ENCODE assay signal across 26 mouse cellular contexts in the genomic region with DNA sequence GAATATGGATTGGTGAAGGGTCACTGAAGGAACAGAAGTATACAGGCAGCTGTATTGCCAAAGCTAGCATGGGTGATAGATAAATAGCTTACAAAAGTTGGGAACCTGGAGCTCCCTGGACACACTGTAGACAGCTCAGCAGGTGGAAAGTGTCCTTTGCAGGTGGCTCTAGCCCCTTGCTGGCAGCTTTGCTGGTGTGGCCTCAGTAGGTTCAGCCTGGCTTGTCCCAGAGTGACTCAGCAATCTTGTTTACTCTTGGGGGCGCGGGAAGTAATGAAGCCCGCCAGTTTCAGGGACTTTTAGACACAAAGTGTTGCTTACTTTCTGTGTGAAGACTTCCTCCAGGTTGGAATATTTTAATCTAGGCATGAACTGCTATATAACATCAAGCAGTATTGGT. TPM values are rescaled to one million over a fixed set of nuclear protein-coding genes. Genes with fewer than 3 reads are reported as not detected.
DNase-seq lines count a peak whose midpoint lies in the region; ATAC-seq lines count a peak whose summit lies in the region.
"Had no signal": no experiment of that assay in that cellular context is flagged by ENCODE, and none has a peak within 500 bp of the region (broad histone marks: within the 10 kb centered on the region; RNA-seq: fewer than 3 reads in every experiment).

No protein-coding gene starts in this region.

- no peak overlapping the region for H3K27ac ChIP-seq in hindbrain, embryonic 16.5 days (ENCODE audit: low read depth, low read length)
- no peak overlapping the region for H3K27ac ChIP-seq in hindbrain, embryonic 14.5 days
- no peak overlapping the region for H3K27ac ChIP-seq in liver, embryonic 11.5 days (ENCODE audit: low read depth, low read length)
- H3K27ac ChIP-seq: embryonic facial prominence, embryonic 12.5 days; forebrain, embryonic 15.5 days; hindbrain, embryonic 12.5 days; kidney, postnatal 0 days; limb, embryonic 15.5 days had no signal

- no peak overlapping the region for H3K4me2 ChIP-seq in hindbrain, embryonic 16.5 days (ENCODE audit: low read length)
- no peak overlapping the region for H3K4me2 ChIP-seq in hindbrain, embryonic 14.5 days (replicated peaks)
- H3K4me2 ChIP-seq in liver, embryonic 11.5 days = no peak overlapping the region
- H3K4me2 ChIP-seq: embryonic facial prominence, embryonic 12.5 days; forebrain, embryonic 15.5 days; heart, embryonic 13.5 days; hindbrain, embryonic 12.5 days; limb, embryonic 15.5 days had no signal

- H3K36me3 ChIP-seq in hindbrain, embryonic 16.5 days (ENCODE audit: control insufficient read depth, insufficient read depth, low read length) = peaks cover 3% of the 10 kb centered on the region; the same call in 1 of the 2 replicates
- peaks cover 13% of the 10 kb centered on the region for H3K36me3 ChIP-seq in hindbrain, embryonic 14.5 days (replicated peaks; ENCODE audit: control insufficient read depth, insufficient read depth)
- peaks cover 8% of the 10 kb centered on the region for H3K36me3 ChIP-seq in liver, embryonic 11.5 days (ENCODE audit: control insufficient read depth, insufficient read depth, low read length)

- no peak for DNase-seq in hindbrain, embryonic 14.5 days (ENCODE audit: low spot score)
- DNase-seq in c-Kit-positive CD71-positive TER-119-positive erythroid progenitor cells, embryonic 14.5 days (ENCODE audit: low spot score) = peak; percentile 25
- DNase-seq in liver, embryonic 11.5 days (ENCODE audit: low spot score) = no peak
- DNase-seq in yolk sac, embryonic 10.5 days (ENCODE audit: low spot score) = peak; percentile 14
- no peak for DNase-seq in right cerebral cortex, postnatal 4 days
- no peak for DNase-seq in spleen, postnatal 36 days (ENCODE audit: low spot score in 2 of 2)
- DNase-seq: adrenal gland, postnatal 36 days; cerebellum, adult 11 months; cerebellum, adult 9-11 months; gastrocnemius, postnatal 25 days; kidney, adult 18-20 months; left cerebral cortex, postnatal 4 days; lung, postnatal 4 days; midbrain, embryonic 14.5 days; right cerebral cortex, postnatal 14 days; spleen, adult 18-20 months; thymus, postnatal 14 days had no signal

- H3K9ac ChIP-seq in hindbrain, embryonic 16.5 days (ENCODE audit: low read depth, low read length) = no peak overlapping the region
- no peak overlapping the region for H3K9ac ChIP-seq in hindbrain, embryonic 14.5 days
- H3K9ac ChIP-seq in liver, embryonic 11.5 days (ENCODE audit: low read depth, low read length) = no peak overlapping the region
- H3K9ac ChIP-seq: embryonic facial prominence, embryonic 12.5 days; forebrain, embryonic 15.5 days; heart, embryonic 13.5 days; hindbrain, embryonic 12.5 days; limb, embryonic 15.5 days had no signal

- H3K4me1 ChIP-seq in hindbrain, embryonic 16.5 days (ENCODE audit: control insufficient read depth, insufficient read depth, low read depth, low read length) = no peaks in the 10 kb centered on the region
- H3K4me1 ChIP-seq in hindbrain, embryonic 14.5 days (replicated peaks; ENCODE audit: control insufficient read depth, insufficient read depth, low read length) = no peaks in the 10 kb centered on the region
- peaks cover 7% of the 10 kb centered on the region; the same call in 1 of the 2 replicates for H3K4me1 ChIP-seq in liver, embryonic 11.5 days (replicated peaks; ENCODE audit: control insufficient read depth, insufficient read depth, low read length)
- H3K4me1 ChIP-seq: embryonic facial prominence, embryonic 12.5 days; forebrain, embryonic 15.5 days; hindbrain, embryonic 12.5 days had no signal

- 94% methylated on average over 3 of the region's 3 CpGs for WGBS in hindbrain, embryonic 16.5 days
- WGBS in hindbrain, embryonic 14.5 days = 90% methylated on average over 3 of the region's 3 CpGs
- WGBS in liver, embryonic 11.5 days = 76% methylated on average over 3 of the region's 3 CpGs

- no peak overlapping the region for H3K4me3 ChIP-seq in hindbrain, embryonic 16.5 days (ENCODE audit: low read length)
- H3K4me3 ChIP-seq in hindbrain, embryonic 14.5 days (replicated peaks; ENCODE audit: low read length) = no peak overlapping the region
- no peak overlapping the region for H3K4me3 ChIP-seq in liver, embryonic 11.5 days (ENCODE audit: low read depth, low read length)
- H3K4me3 ChIP-seq: embryonic facial prominence, embryonic 12.5 days; erythroblast, embryonic 14.5 days; forebrain, embryonic 15.5 days; heart, embryonic 13.5 days; hindbrain, embryonic 12.5 days; limb, embryonic 15.5 days had no signal

- H3K27me3 ChIP-seq in hindbrain, embryonic 16.5 days (replicated peaks; ENCODE audit: control insufficient read depth, insufficient read depth, low read length) = no peaks in the 10 kb centered on the region
- H3K27me3 ChIP-seq in hindbrain, embryonic 14.5 days (ENCODE audit: control insufficient read depth, insufficient read depth, low read length) = no peaks in the 10 kb centered on the region
- H3K27me3 ChIP-seq in liver, embryonic 11.5 days (replicated peaks; ENCODE audit: control insufficient read depth, insufficient read depth, low read length) = no peaks in the 10 kb centered on the region
- H3K27me3 ChIP-seq: embryonic facial prominence, embryonic 12.5 days; forebrain, embryonic 15.5 days; heart, embryonic 13.5 days; hindbrain, embryonic 12.5 days; limb, embryonic 15.5 days had no signal

- no peaks in the 10 kb centered on the region for H3K9me3 ChIP-seq in hindbrain, embryonic 16.5 days (ENCODE audit: control insufficient read depth, low read length)
- no peaks in the 10 kb centered on the region for H3K9me3 ChIP-seq in hindbrain, embryonic 14.5 days (ENCODE audit: control insufficient read depth, low read length)
- H3K9me3 ChIP-seq in liver, embryonic 11.5 days (ENCODE audit: control insufficient read depth, low read length) = no peaks in the 10 kb centered on the region
- H3K9me3 ChIP-seq: embryonic facial prominence, embryonic 12.5 days; forebrain, embryonic 15.5 days; heart, embryonic 13.5 days; hindbrain, embryonic 12.5 days; limb, embryonic 15.5 days had no signal

- ATAC-seq in hindbrain, embryonic 16.5 days = peak; percentile 35; the same call in 1 of the 2 replicates
- no peak for ATAC-seq in hindbrain, embryonic 14.5 days (ENCODE audit: low FRiP score)
- ATAC-seq in liver, embryonic 11.5 days (replicated peaks; ENCODE audit: low FRiP score) = peak; percentile 39; the same call in 1 of the 2 replicates
- ATAC-seq: forebrain, embryonic 15.5 days; inflammation-experienced regulatory T-cells, adult 6 months had no signal

RNA-seq across cellular contexts. Expression of gene Pum1, which starts 31.9 kb away (rescaled TPM):
- 79.1 and 94.1 TPM in 2 replicates for polyA plus RNA-seq in hindbrain, embryonic 16.5 days (2015; fragmentation: Nextera tagmentation; extraction: Ambion mirVana)
- 88.9 and 91.1 TPM in 2 replicates for polyA plus RNA-seq in hindbrain, embryonic 14.5 days (2014; fragmentation: Nextera tagmentation; extraction: Ambion mirVana)
- 61.4 and 65.0 TPM in 2 replicates for polyA plus RNA-seq in liver, embryonic 11.5 days (2014; fragmentation: Nextera tagmentation; extraction: Ambion mirVana)

Comparison
In these comparisons a context has a peak if more than half of its experiments do, and no peak if none do; other contexts are left out.
1. DNase-seq: peak in c-Kit-positive CD71-positive TER-119-positive erythroid progenitor cells, embryonic 14.5 days (single experiment) and yolk sac, embryonic 10.5 days (single experiment); none in hindbrain, embryonic 14.5 days (single experiment), liver, embryonic 11.5 days (single experiment), right cerebral cortex, postnatal 4 days (single experiment) and spleen, postnatal 36 days (0 of 2).